Mouse (Mus musculus) CH12F3 (cell line): ENCODE data around the gene Adh1.

ENCODE experiments used
- in situ Hi-C: fragments of 300-500 bp; cut with MboI; formaldehyde crosslinking; loops from 2 replicates; pipeline ENCODE4 v1.14.3; 2020; ENCODE audit warnings: low sequenced_read_pairs

The Adh1 gene

GRCm38 (mm10) chr3:138335566-138335965 is 74.8 kb downstream of the Adh1 start:
- in situ Hi-C loops = no loop called here

DNA sequence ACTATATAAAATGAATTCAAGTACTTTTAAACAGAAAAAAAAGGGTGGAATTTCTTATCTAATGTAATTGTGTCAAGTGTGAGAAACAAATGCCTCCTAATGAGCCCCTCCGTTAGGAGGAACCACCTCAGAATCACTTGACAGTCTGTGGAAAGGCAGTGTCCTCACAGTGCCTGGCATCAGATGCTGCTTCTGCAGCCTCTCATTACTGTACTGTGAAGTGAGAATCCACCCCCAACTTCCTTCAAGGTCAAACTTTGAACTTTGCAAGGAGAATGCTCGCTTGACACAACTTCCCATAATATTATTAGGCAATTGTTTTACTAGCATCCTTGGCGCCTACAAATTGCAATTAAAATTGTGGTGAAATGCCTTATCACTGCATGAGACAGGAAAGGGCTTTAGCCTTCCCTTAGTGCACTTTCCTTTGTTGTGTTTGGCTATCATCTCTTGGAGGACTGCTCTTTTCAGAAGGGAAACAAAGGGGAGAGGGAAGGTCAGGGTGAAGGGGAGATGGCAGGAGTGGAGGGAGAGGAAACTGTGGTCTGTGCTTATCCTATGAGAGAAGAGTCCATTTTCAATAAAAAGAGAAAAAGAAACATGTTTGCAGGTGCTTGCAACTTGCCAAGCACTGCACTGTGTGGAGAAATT is 75.4 kb downstream of the Adh1 start:
- in situ Hi-C loops = no loop called here
